Mouse (Mus musculus) lung, postnatal 14 days (tissue): ENCODE data around the gene Scyl2.
"Not testable (repeated sequence)": the region's sequence is repeated elsewhere in the genome, so short reads cannot be mapped to it uniquely, and the experiment has no call there.

Experiments used
- DNase-seq: peaks from one replicate; pipeline ENCODE4 v3.0.0; 2021

Scyl2 gene

GRCm38 (mm10) chr10:89686139-89686808 is at the start of gene Scyl2:
Scyl2 (minus strand) TSS chr10:89686285.
- DNase-seq = peak; percentile 96

GRCm38 (mm10) chr10:89732001-89732794 is 46.1 kb upstream of the Scyl2 start, which contains the start of gene Actr6:
Actr6 (minus strand) TSS chr10:89732295.
- peak; percentile 95 for DNase-seq

- no peak for DNase-seq
Measured at GRCm38 (mm10) chr10:89731341-89731740, 45.3 kb upstream of the Scyl2 start.

GRCm38 (mm10) chr10:89730386-89730785 is 44.3 kb upstream of the Scyl2 start:
- no peak for DNase-seq

DNA sequence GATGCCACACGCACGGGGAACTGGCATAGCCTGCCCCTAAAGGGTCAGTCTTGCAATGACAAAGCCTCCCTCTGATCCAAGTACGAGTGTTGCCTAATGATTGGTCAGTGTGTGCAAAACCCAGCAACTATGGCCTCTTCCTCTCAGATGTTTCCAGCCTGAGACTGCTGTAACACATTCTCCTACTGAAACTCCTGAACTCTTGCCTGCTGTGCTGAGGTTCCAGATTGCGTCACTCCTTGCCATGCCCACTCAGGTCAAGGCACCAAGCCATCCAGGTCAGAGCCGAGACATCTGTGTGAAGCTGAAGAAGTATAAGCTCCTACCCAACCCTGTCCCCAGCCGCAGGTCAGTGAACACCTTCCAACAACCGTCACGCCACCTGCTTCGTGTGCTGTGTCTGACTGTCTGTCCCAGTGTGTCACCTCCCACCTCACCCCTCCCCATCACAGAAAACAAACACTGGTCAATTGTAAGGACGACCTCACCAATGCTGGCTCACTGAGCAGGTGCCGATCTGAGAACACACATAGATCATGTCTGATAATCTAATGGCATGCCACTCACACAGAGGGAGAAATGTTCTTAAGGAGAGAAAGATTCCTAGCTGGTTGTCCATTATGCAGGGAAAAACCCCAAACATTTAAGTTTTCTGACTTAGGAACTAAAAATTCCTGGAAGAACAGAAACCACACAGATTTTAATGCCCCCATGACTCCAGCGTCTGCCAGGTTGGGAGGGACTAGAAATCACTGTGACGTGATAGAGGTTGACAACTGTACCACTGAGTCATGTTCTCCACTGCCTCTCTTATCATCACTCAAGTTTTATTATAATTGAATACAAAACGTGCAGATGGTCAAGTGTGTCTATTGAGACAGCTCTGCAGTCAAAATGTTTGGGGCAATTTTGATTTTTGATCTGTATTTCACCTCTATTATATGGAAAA is 36.4 kb upstream of the Scyl2 start:
- DNase-seq = no peak

GRCm38 (mm10) chr10:89720796-89721195 is 34.7 kb upstream of the Scyl2 start:
- no peak for DNase-seq

DNA sequence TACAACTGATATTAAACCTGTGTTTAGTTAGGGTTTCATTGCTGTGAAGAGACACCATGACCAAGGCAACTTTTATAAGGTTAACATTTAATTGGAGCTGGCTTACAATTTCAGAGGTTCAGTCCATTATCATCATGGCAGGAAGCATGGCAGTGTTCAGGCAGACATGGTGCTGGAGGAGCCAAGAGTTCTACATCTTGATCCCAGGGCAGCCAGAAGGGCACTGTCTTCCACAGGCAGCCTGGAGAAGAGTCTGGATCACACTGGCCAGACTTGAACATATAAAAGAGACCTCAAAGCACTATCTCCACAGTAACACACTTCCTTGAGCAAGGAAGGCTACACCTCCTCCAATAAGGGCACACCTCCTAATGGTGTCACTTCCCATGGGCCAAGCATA is 34.2 kb upstream of the Scyl2 start:
- DNase-seq = no peak

DNA sequence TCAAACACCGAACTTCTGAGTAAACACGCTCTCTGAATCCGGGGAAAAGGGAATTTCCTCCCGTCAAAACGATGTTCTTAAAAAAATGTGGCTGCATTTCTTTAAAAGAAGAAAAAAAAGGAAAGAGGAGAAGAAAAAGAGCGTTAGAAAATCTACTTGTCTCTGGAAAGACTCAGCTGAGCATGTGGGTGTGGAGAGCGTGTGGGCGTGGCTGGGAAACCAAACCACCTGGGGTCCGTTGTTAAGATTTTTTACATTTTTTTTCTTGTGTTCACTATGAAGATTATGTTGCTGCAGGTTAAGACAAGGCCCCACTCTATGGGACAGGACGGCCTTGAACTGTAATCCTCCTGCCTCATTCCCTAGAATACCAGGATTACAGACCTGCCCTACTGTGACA is 28.8 kb upstream of the Scyl2 start:
- no peak for DNase-seq

DNA sequence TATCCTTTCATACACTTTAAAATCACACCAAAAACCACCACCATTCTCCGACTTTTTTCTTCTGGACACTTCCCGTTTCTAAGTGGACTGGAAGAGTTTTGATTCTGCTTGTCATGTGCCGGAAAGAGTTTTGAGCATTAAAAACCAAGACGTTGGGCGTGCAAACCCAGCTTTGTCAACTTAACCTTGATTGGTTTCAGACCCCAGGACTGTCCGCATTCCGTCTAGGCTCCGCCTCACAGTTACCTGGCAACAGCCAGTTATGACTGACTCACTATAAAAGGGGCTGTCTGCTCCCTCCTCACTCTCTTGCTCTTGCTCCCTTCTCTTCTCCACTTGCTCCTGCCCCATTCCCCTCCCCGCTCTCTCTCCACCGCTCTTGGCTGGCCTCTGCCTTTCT is 22.6 kb upstream of the Scyl2 start:
- no peak for DNase-seq

- no peak for DNase-seq
Measured at GRCm38 (mm10) chr10:89707397-89707796, 21.3 kb upstream of the Scyl2 start.

- peak; percentile 27 for DNase-seq
Measured at GRCm38 (mm10) chr10:89703042-89703441, 17.0 kb upstream of the Scyl2 start.

DNA sequence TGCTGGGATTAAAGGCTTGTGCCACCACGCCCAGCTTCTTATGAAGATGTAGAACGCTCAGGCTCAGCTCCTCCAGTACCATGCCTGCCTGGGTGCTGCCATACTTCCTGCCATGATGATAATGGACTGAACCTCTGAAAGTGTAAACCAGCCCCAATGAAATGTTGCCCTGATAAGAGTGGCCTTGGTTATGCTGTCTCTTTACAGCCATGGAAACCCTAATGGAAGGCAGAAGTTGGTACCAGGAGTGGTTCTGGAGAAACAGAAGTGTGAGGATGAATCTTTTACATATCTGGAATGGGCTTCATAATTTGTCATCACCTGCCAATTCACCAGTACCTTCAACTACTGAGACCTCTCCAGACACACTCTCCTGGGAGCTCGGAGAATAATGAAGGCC is 11.9 kb upstream of the Scyl2 start:
- DNase-seq = no peak

DNA sequence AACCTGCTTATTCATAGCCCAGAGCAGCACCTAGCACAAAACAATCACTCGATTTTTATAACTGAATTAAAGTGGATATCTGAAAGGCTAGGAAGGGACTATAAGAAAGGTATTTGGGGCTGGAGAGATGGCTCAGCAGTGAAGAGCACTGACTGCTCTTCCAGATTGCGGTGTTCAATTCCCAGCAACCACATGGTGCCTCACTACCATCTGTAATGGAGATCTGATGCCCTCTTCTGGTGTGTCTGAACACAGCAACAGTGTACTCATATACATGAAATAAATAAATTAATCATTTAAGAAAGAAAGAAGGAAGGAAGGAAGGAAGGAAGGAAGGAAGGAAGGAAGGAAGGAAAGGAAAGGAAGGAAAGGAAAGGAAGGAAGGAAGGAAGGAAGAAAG is 10.2 kb upstream of the Scyl2 start:
- not testable (repeated sequence) for DNase-seq

DNA sequence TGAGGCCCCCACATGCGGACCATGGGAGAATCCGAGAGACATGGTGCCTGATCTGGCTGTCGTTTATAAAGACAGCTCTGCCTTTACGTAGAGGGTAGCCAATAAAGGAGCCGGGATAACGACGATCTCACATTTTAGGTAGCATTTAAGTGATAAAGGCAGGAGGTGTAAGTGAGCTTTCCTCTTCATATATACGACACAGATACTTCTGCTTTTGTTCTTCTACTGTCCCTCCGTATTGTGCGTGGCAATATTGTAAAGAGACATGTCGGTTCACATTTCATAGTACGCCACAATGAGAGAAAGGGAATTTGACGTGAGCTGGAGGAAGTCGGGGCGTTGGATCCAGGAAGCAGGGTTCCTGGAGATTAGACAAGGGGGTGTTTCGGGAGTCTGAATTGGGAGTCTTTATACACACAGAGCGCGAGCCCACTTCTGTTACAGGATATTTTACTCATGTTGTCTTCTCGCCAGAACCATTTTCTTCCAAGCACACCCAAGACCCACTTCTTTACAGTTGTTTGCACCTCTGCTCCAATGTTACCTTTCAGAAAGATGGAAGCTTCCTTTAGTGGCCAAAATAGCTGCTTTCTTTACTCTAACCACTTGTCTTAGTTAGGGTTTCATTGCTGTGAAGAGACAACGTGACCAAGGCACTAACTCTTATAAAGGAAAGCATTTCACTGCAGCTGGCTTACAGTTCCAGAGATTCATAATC is 9.3 kb upstream of the Scyl2 start:
- DNase-seq = no peak

GRCm38 (mm10) chr10:89690021-89690420 is 3.9 kb upstream of the Scyl2 start:
- no peak for DNase-seq

GRCm38 (mm10) chr10:89687455-89687854 is 1.4 kb upstream of the Scyl2 start:
- DNase-seq = no peak

GRCm38 (mm10) chr10:89685391-89686138 is 520 bp downstream of the Scyl2 start:
- peak; percentile 5 for DNase-seq

DNA sequence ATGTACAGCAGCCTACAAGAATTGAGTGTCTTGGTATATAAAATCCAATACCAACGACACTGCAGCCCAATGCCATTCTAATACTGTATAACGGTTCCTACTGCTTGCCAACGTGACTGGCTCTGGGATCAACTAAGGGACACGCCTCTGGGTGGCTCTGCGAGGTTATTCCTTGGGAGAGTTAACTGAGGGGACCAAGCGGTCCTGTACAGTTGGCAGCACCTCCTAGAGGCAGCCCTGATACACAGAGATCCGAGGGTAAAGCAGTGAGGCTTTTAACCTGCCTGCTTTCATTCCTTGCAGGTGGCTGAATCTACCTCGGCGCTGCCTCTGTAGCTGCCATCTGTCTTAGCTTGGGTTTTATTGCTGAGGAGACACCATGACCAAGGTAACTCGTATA is 3.1 kb downstream of the Scyl2 start:
- DNase-seq = no peak

GRCm38 (mm10) chr10:89682157-89682556 is 3.9 kb downstream of the Scyl2 start:
- no peak for DNase-seq

DNA sequence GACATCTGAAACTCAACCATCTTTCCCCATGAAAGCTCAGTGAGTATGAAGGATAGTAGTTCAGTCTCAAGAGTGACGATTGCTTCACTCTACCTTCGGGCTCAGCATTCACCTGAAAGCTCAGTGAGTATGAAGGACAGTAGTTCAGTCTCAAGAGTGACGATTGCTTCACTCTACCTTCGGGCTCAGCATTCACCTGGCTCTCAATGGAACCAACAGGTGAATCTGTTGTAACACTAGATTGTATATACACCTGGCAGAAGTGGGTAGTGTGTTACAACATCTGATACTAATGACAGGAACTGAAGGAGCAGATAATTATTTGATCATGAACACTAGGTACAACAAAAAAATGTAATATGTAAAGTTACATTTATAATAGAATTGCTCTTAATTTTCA is 4.4 kb downstream of the Scyl2 start:
- DNase-seq = no peak

DNA sequence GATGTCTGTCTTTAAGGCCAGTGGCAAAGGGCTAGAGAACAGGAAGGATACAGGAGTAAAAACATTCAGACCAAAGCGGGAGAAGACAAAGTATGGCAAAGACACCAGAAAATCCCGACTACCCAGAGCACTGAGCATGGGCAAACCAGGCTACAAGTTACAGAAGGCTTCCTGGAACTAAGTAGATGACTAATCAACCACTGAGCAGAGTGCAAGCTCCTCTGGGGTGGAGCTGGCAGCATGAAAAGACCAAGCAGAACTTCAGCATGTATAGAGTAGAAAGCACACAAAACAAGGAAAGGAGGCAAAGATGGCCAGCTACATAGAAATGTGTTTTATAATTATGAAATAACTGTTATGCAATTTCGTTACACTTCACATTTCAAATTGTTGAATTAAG is 5.6 kb downstream of the Scyl2 start:
- no peak for DNase-seq

DNA sequence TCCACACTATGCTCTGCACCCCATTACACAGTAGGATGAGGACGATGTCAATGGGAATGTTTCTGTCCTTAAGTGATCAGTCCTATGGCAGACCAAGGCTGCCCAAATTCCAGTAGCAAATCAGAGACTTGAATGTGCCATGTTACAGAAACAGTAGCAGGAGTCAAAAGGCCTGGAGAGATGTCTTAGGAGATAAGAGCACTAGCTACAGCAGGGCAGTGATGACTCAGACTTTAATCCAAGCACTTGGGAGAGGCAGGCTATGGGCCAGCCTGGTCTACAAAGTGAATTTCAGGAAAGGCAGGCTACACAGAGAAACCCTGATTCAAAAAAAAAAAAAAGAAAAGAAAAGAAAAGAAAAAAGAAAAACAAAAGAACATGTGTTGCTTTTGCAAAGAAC is 6.6 kb downstream of the Scyl2 start:
- no peak for DNase-seq
